Mouse (Mus musculus): Measurements from ENCODE around the gene Rgl1. TPM values are rescaled to one million over a fixed set of nuclear protein-coding genes. Genes with fewer than 3 reads are reported as not detected.

Gene Rgl1
- polyA plus RNA-seq (2014; fragmentation: Nextera tagmentation; extraction: Ambion mirVana), result 26.3 and 28.2 TPM in 2 replicates

GRCm38 (mm10) chr1:152766032-152766772, at the start of gene Rgl1, which contains the start of gene Arpc5:
Gene Rgl1, minus strand, starts transcription at chr1:152766351.
Gene Arpc5, plus strand, starts transcription at chr1:152766542.
- Histone ChIP-seq H3K27me3 (replicated peaks; ENCODE audit: control insufficient read depth, insufficient read depth, low read length) (peaks cover 5% of the 10 kb centered on the region), H3K4me1 (replicated peaks; ENCODE audit: control insufficient read depth, insufficient read depth, low read length) (0 out of 2 replicates have a peak, but pooled peaks cover 5% of the 10 kb centered on the region), H3K36me3 (ENCODE audit: control insufficient read depth, insufficient read depth, low read length) (peaks cover 5% of the 10 kb centered on the region; the same call in 1 of the 2 replicates), H3K4me2 (peak within 1 kb of the TSS; percentile 99), H3K9ac (ENCODE audit: low read depth, low read length) (peak within 1 kb of the TSS; percentile 94), H3K4me3 (ENCODE audit: low read depth, low read length) (peak within 1 kb of the TSS; percentile 99), H3K9me3 (ENCODE audit: control insufficient read depth, low read length) (no peaks in the 10 kb centered on the region), H3K27ac (ENCODE audit: low read depth, low read length) (peak within 1 kb of the TSS; percentile 84)
- under 1% methylated on average over 86 of the region's 86 CpGs for WGBS
- DNase-seq (ENCODE audit: low spot score), result peak; percentile 94
- peak; percentile 98 for ATAC-seq (replicated peaks; ENCODE audit: low FRiP score)

- DNase-seq (ENCODE audit: low spot score), result no peak
- Histone ChIP-seq H3K4me1 (replicated peaks; ENCODE audit: control insufficient read depth, insufficient read depth, low read length) (no peaks in the 10 kb centered on the region; the same call in 1 of the 2 replicates), H3K36me3 (ENCODE audit: control insufficient read depth, insufficient read depth, low read length) (no peaks in the 10 kb centered on the region), H3K27ac (ENCODE audit: low read depth, low read length) (no peak overlapping the region), H3K9ac (ENCODE audit: low read depth, low read length) (no peak overlapping the region), H3K4me3 (ENCODE audit: low read depth, low read length) (no peak overlapping the region), H3K4me2 (no peak overlapping the region), H3K27me3 (replicated peaks; ENCODE audit: control insufficient read depth, insufficient read depth, low read length) (no peaks in the 10 kb centered on the region), H3K9me3 (ENCODE audit: control insufficient read depth, low read length) (no peaks in the 10 kb centered on the region)
- WGBS, result 65% methylated on average over 7 of the region's 7 CpGs
- peak; percentile 79 for ATAC-seq (replicated peaks; ENCODE audit: low FRiP score)
Measured at GRCm38 (mm10) chr1:152815265-152815701, 49.1 kb upstream of the Rgl1 start.

GRCm38 (mm10) chr1:152810533-152811439, 44.6 kb upstream of the Rgl1 start:
- Histone ChIP-seq H3K9me3 (ENCODE audit: control insufficient read depth, low read length) (no peaks in the 10 kb centered on the region), H3K36me3 (ENCODE audit: control insufficient read depth, insufficient read depth, low read length) (no peaks in the 10 kb centered on the region), H3K4me3 (ENCODE audit: low read depth, low read length) (no peak overlapping the region), H3K9ac (ENCODE audit: low read depth, low read length) (no peak overlapping the region), H3K27me3 (replicated peaks; ENCODE audit: control insufficient read depth, insufficient read depth, low read length) (no peaks in the 10 kb centered on the region), H3K4me1 (replicated peaks; ENCODE audit: control insufficient read depth, insufficient read depth, low read length) (peaks cover 3% of the 10 kb centered on the region; the same call in 1 of the 2 replicates), H3K27ac (ENCODE audit: low read depth, low read length) (no peak overlapping the region), H3K4me2 (no peak overlapping the region)
- no peak for DNase-seq (ENCODE audit: low spot score)
- no peak for ATAC-seq (replicated peaks; ENCODE audit: low FRiP score)
- 73% methylated on average over 13 of the region's 13 CpGs for WGBS

GRCm38 (mm10) chr1:152809541-152810252, 43.5 kb upstream of the Rgl1 start:
- no peak overlapping the region for H3K9ac ChIP-seq (ENCODE audit: low read depth, low read length)
- no peak overlapping the region for H3K4me2 ChIP-seq
- no peaks in the 10 kb centered on the region for H3K36me3 ChIP-seq (ENCODE audit: control insufficient read depth, insufficient read depth, low read length)
- H3K27me3 ChIP-seq (replicated peaks; ENCODE audit: control insufficient read depth, insufficient read depth, low read length), result no peaks in the 10 kb centered on the region
- DNase-seq (ENCODE audit: low spot score) (no peak), ATAC-seq (replicated peaks; ENCODE audit: low FRiP score) (peak; percentile 53; the same call in 1 of the 2 replicates)
- H3K9me3 ChIP-seq (ENCODE audit: control insufficient read depth, low read length), result no peaks in the 10 kb centered on the region
- 27% methylated on average over 8 of the region's 8 CpGs for WGBS
- peaks cover 3% of the 10 kb centered on the region; the same call in 1 of the 2 replicates for H3K4me1 ChIP-seq (replicated peaks; ENCODE audit: control insufficient read depth, insufficient read depth, low read length)
- no peak overlapping the region for H3K4me3 ChIP-seq (ENCODE audit: low read depth, low read length)
- H3K27ac ChIP-seq (ENCODE audit: low read depth, low read length), result no peak overlapping the region

GRCm38 (mm10) chr1:152808392-152808680, 42.2 kb upstream of the Rgl1 start:
- ATAC-seq (replicated peaks; ENCODE audit: low FRiP score) (no peak), DNase-seq (ENCODE audit: low spot score) (no peak)
- peak overlapping the region; percentile 33 for H3K4me2 ChIP-seq
- 69% methylated on average over 2 of the region's 2 CpGs for WGBS
- no peaks in the 10 kb centered on the region for H3K36me3 ChIP-seq (ENCODE audit: control insufficient read depth, insufficient read depth, low read length)
- peak overlapping the region; percentile 2 for H3K27ac ChIP-seq (ENCODE audit: low read depth, low read length)
- peak overlapping the region; percentile 28 for H3K4me3 ChIP-seq (ENCODE audit: low read depth, low read length)
- no peak overlapping the region for H3K9ac ChIP-seq (ENCODE audit: low read depth, low read length)
- H3K4me1 ChIP-seq (replicated peaks; ENCODE audit: control insufficient read depth, insufficient read depth, low read length), result peaks cover 3% of the 10 kb centered on the region; the same call in 1 of the 2 replicates
- no peaks in the 10 kb centered on the region for H3K9me3 ChIP-seq (ENCODE audit: control insufficient read depth, low read length)
- no peaks in the 10 kb centered on the region for H3K27me3 ChIP-seq (replicated peaks; ENCODE audit: control insufficient read depth, insufficient read depth, low read length)

- Histone ChIP-seq H3K36me3 (ENCODE audit: control insufficient read depth, insufficient read depth, low read length) (no peaks in the 10 kb centered on the region), H3K4me1 (replicated peaks; ENCODE audit: control insufficient read depth, insufficient read depth, low read length) (peaks cover 3% of the 10 kb centered on the region; the same call in 1 of the 2 replicates), H3K27ac (ENCODE audit: low read depth, low read length) (peak overlapping the region; percentile 2; the same call in 1 of the 2 replicates), H3K9ac (ENCODE audit: low read depth, low read length) (peak overlapping the region; percentile 40; the same call in 1 of the 2 replicates), H3K4me3 (ENCODE audit: low read depth, low read length) (peak overlapping the region; percentile 28), H3K4me2 (peak overlapping the region; percentile 33), H3K27me3 (replicated peaks; ENCODE audit: control insufficient read depth, insufficient read depth, low read length) (no peaks in the 10 kb centered on the region), H3K9me3 (ENCODE audit: control insufficient read depth, low read length) (no peaks in the 10 kb centered on the region)
- ATAC-seq (replicated peaks; ENCODE audit: low FRiP score) (no peak), DNase-seq (ENCODE audit: low spot score) (no peak)
- WGBS, result 45% methylated on average over 18 of the region's 18 CpGs
Measured at GRCm38 (mm10) chr1:152807619-152808391, 41.7 kb upstream of the Rgl1 start.

GRCm38 (mm10) chr1:152804907-152805306, 38.8 kb upstream of the Rgl1 start:
- DNase-seq (ENCODE audit: low spot score) (no peak), ATAC-seq (replicated peaks; ENCODE audit: low FRiP score) (no peak)
- Histone ChIP-seq H3K27ac (ENCODE audit: low read depth, low read length) (no peak overlapping the region), H3K4me2 (no peak overlapping the region), H3K27me3 (replicated peaks; ENCODE audit: control insufficient read depth, insufficient read depth, low read length) (no peaks in the 10 kb centered on the region), H3K9me3 (ENCODE audit: control insufficient read depth, low read length) (no peaks in the 10 kb centered on the region), H3K4me1 (replicated peaks; ENCODE audit: control insufficient read depth, insufficient read depth, low read length) (peaks cover 3% of the 10 kb centered on the region; the same call in 1 of the 2 replicates), H3K4me3 (ENCODE audit: low read depth, low read length) (no peak overlapping the region), H3K36me3 (ENCODE audit: control insufficient read depth, insufficient read depth, low read length) (no peaks in the 10 kb centered on the region), H3K9ac (ENCODE audit: low read depth, low read length) (no peak overlapping the region)
- 52% methylated on average over 6 of the region's 6 CpGs for WGBS
